Mouse (Mus musculus) testis, adult 2 months (tissue): ENCODE measurements around the gene Reps2.

Source experiments
- CTCF ChIP-seq: fragments of 200-500 bp; IDR thresholded peaks from 2 replicates; pipeline ENCODE4 v1.5.1; 2012; ENCODE audit warnings: low read depth, mild to moderate bottlenecking, inconsistent platforms, low read length, moderate library complexity; ENCODE audit not compliant: control insufficient read depth, insufficient read depth, insufficient replicate concordance
- POLR2A ChIP-seq: fragments of 200-500 bp; IDR thresholded peaks from 2 replicates; pipeline ENCODE4 v1.6.1; 2012; ENCODE audit warnings: low read depth, mild to moderate bottlenecking, inconsistent platforms, low read length, moderate library complexity; ENCODE audit not compliant: control insufficient read depth

- TF ChIP-seq POLR2A = no peak
- no peak for TF ChIP-seq CTCF
Observed at GRCm38 (mm10) chrX:162453821-162454402, 189.5 kb downstream of the Reps2 start.
